Mouse (Mus musculus) ovary, postnatal 10 days (tissue): ENCODE data around the gene Specc1l.
"Not testable (repeated sequence)": the region's sequence is repeated elsewhere in the genome, so short reads cannot be mapped to it uniquely, and the experiment has no call there.

Experiments used
- DNase-seq: peaks from one replicate; pipeline ENCODE4 v3.0.0; 2022; ENCODE audit warnings: low spot score

Gene Specc1l

GRCm38 (mm10) chr10:75282648-75283047, 70.8 kb downstream of the Specc1l start:
- DNase-seq = no peak

- no peak for DNase-seq
These were observed 71.9 kb downstream of the Specc1l start for GRCm38 (mm10) chr10:75283821-75284220.

GRCm38 (mm10) chr10:75288579-75288978, 76.7 kb downstream of the Specc1l start:
- no peak for DNase-seq

GRCm38 (mm10) chr10:75289392-75289791, 77.5 kb downstream of the Specc1l start:
- DNase-seq = no peak

- DNase-seq = no peak
These were observed 78.8 kb downstream of the Specc1l start for GRCm38 (mm10) chr10:75290650-75291049.

GRCm38 (mm10) chr10:75291338-75291737, 79.5 kb downstream of the Specc1l start:
- no peak for DNase-seq

- not testable (repeated sequence) for DNase-seq
These were observed 80.3 kb downstream of the Specc1l start for GRCm38 (mm10) chr10:75292206-75292605.

GRCm38 (mm10) chr10:75293288-75293687, 81.4 kb downstream of the Specc1l start:
- no peak for DNase-seq

GRCm38 (mm10) chr10:75294362-75294761, 82.5 kb downstream of the Specc1l start:
- no peak for DNase-seq

GRCm38 (mm10) chr10:75294926-75295325, 83.1 kb downstream of the Specc1l start:
- no peak for DNase-seq

GRCm38 (mm10) chr10:75298608-75299007, 86.7 kb downstream of the Specc1l start:
- no peak for DNase-seq

- no peak for DNase-seq
These were observed 88.0 kb downstream of the Specc1l start for GRCm38 (mm10) chr10:75299785-75300418.

- no peak for DNase-seq
These were observed 89.4 kb downstream of the Specc1l start for GRCm38 (mm10) chr10:75301195-75301806.

GRCm38 (mm10) chr10:75301937-75302336, 90.1 kb downstream of the Specc1l start:
- DNase-seq = no peak

GRCm38 (mm10) chr10:75302536-75302935, 90.7 kb downstream of the Specc1l start:
- DNase-seq = no peak

GRCm38 (mm10) chr10:75303324-75304048, 91.6 kb downstream of the Specc1l start:
- DNase-seq = no peak

- DNase-seq = no peak
These were observed 92.2 kb downstream of the Specc1l start for GRCm38 (mm10) chr10:75304049-75304405.

GRCm38 (mm10) chr10:75304413-75304812, 92.5 kb downstream of the Specc1l start:
- DNase-seq = no peak

- DNase-seq = no peak
These were observed 95.3 kb downstream of the Specc1l start for GRCm38 (mm10) chr10:75307130-75307529.

GRCm38 (mm10) chr10:75312361-75312760, 100.5 kb downstream of the Specc1l start:
- no peak for DNase-seq

GRCm38 (mm10) chr10:75314190-75314980, 102.5 kb downstream of the Specc1l start:
- DNase-seq = no peak

GRCm38 (mm10) chr10:75315756-75316155, 103.9 kb downstream of the Specc1l start:
- no peak for DNase-seq
